Mouse (Mus musculus) fibroblast of lung, adult 2 months (primary cell): Measurements from ENCODE around the gene Gm17622.

Experiments
- DNase-seq: peaks from one replicate; pipeline ENCODE4 v3.0.0-alpha.2; 2011; ENCODE audit warnings: low read depth

Gene Gm17622

GRCm38 (mm10) chr13:96490433-96490832 lies at the start of gene Gm17622:
Gene Gm17622, plus strand, starts transcription at chr13:96490733.
- no peak for DNase-seq

- no peak for DNase-seq
Observed at GRCm38 (mm10) chr13:96450205-96450856, 40.2 kb upstream of the Gm17622 start.

- DNase-seq: no peak
Observed at GRCm38 (mm10) chr13:96450869-96451268, 39.7 kb upstream of the Gm17622 start.

GRCm38 (mm10) chr13:96451386-96452140 lies 39.0 kb upstream of the Gm17622 start:
- DNase-seq: no peak

- DNase-seq: no peak
Observed at GRCm38 (mm10) chr13:96452621-96453020, 37.9 kb upstream of the Gm17622 start.

- no peak for DNase-seq
Observed at GRCm38 (mm10) chr13:96454288-96454687, 36.2 kb upstream of the Gm17622 start.

GRCm38 (mm10) chr13:96457566-96457965 lies 33.0 kb upstream of the Gm17622 start:
- no peak for DNase-seq

GRCm38 (mm10) chr13:96458018-96458417 lies 32.5 kb upstream of the Gm17622 start:
- no peak for DNase-seq

GRCm38 (mm10) chr13:96458606-96459005 lies 31.9 kb upstream of the Gm17622 start:
- DNase-seq: no peak

- no peak for DNase-seq
Observed at GRCm38 (mm10) chr13:96462644-96463043, 27.9 kb upstream of the Gm17622 start.

GRCm38 (mm10) chr13:96465315-96465714 lies 25.2 kb upstream of the Gm17622 start:
- no peak for DNase-seq

GRCm38 (mm10) chr13:96468678-96469077 lies 21.9 kb upstream of the Gm17622 start:
- DNase-seq: no peak

GRCm38 (mm10) chr13:96470556-96470955 lies 20.0 kb upstream of the Gm17622 start:
- no peak for DNase-seq

GRCm38 (mm10) chr13:96470957-96471356 lies 19.6 kb upstream of the Gm17622 start, which contains the start of gene Ankdd1b:
Gene Ankdd1b, minus strand, starts transcription at chr13:96471198.
- no peak for DNase-seq

GRCm38 (mm10) chr13:96477226-96477625 lies 13.3 kb upstream of the Gm17622 start:
- DNase-seq: no peak

GRCm38 (mm10) chr13:96478991-96479390 lies 11.5 kb upstream of the Gm17622 start:
- no peak for DNase-seq

GRCm38 (mm10) chr13:96487230-96487629 lies 3.3 kb upstream of the Gm17622 start:
- no peak for DNase-seq

- DNase-seq: no peak
Observed at GRCm38 (mm10) chr13:96487968-96488367, 2.6 kb upstream of the Gm17622 start.

- DNase-seq: no peak
Observed at GRCm38 (mm10) chr13:96496630-96497029, 6.1 kb downstream of the Gm17622 start.

- DNase-seq: no peak
Observed at GRCm38 (mm10) chr13:96499891-96500290, 9.4 kb downstream of the Gm17622 start.

- DNase-seq: no peak
Observed at GRCm38 (mm10) chr13:96505661-96506060, 15.1 kb downstream of the Gm17622 start.

- no peak for DNase-seq
Observed at GRCm38 (mm10) chr13:96506313-96506712, 15.8 kb downstream of the Gm17622 start.

GRCm38 (mm10) chr13:96507541-96507940 lies 17.0 kb downstream of the Gm17622 start:
- DNase-seq: no peak
